Comparison of ENCODE assay signal across 20 mouse cellular contexts in the genomic region with DNA sequence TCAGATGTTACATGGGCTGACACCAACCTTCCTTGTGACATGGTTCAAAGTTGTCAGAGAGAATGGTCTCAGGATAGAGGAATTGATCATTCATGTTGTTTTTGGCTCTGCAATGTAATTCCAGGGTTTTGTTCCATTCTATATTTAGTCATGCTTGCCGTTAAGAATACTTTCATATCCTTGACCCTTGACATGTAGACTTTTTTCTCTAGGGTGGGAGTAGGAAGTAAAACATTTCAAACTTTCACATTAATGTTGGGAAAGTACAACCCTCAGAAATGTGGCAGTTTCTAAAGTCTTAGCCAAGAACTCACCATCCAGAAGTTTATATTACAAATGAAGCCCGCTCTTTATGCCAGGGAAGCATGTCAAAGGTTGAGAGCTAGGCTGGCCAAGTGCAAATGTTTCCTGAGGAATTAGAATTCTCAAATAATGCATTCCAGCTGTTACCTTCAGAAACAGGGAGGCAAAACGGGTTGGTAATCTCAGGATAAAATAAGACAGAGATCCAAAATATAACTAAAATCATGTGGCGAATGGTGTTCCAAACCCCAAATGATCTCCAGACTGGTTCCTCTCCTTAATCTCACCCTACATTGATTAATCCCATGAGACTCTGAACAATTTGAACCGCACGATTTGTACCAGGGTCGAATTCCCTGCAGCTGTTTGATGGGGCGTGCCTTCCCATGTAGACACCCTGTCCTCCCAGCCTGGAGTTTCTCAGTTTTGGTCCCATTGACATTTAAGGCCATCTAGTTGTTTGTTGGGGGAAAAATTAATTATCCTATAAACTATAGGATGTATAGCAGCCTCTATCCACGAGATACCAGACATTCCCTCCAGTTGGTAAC.
DNase-seq lines count a peak whose midpoint lies in the region; ATAC-seq and TF ChIP-seq lines count a peak whose summit lies in the region.
"Had no signal": no experiment of that assay in that cellular context is flagged by ENCODE, and none has a peak within 500 bp of the region (broad histone marks: within the 10 kb centered on the region; RNA-seq: fewer than 3 reads in every experiment).

No protein-coding gene starts in this region.

- WGBS in lung, embryonic 15.5 days = 62% methylated on average over 9 of the region's 9 CpGs
- 26% methylated on average over 9 of the region's 9 CpGs for WGBS in embryonic facial prominence, embryonic 13.5 days
- WGBS in limb, embryonic 13.5 days = 32% methylated on average over 9 of the region's 9 CpGs

- no peaks in the 10 kb centered on the region for H3K9me3 ChIP-seq in lung, embryonic 15.5 days
- H3K9me3 ChIP-seq in embryonic facial prominence, embryonic 13.5 days = no peaks in the 10 kb centered on the region
- H3K9me3 ChIP-seq in limb, embryonic 13.5 days = no peaks in the 10 kb centered on the region
- H3K9me3 ChIP-seq: heart, embryonic 15.5 days; hindbrain, embryonic 12.5 days had no signal

- no peak for DNase-seq in lung, postnatal 10 days
- peak; percentile 59 for DNase-seq in adipocyte (ENCODE audit: low spot score)
- no peak for DNase-seq in layer of hippocampus, adult 8-10 months (ENCODE audit: low spot score in 2 of 2)
- DNase-seq in layer of hippocampus, adult 2 months (ENCODE audit: low spot score in 2 of 2) = no peak
- DNase-seq: cerebellum, postnatal 14 days; gastrocnemius, adult 2 months; heart, adult 18-20 months; kidney, adult 9 months; liver; lung, adult 2 months; thymus, postnatal 36 days had no signal

- no peak for ATAC-seq in lung, embryonic 15.5 days (ENCODE audit: borderline replicate concordance, extremely low read depth, low FRiP score, low TSS enrichment)
- ATAC-seq in embryonic facial prominence, embryonic 13.5 days (ENCODE audit: insufficient number of reproducible peaks, insufficient read depth, low FRiP score, low TSS enrichment, low read depth) = no peak
- peak; percentile 60 for ATAC-seq in limb, embryonic 13.5 days (ENCODE audit: low FRiP score, low read depth)
- ATAC-seq in erythroid progenitor cell, adult 5-6 weeks (replicated peaks; ENCODE audit: low FRiP score, poor library complexity, severe bottlenecking) = no peak
- ATAC-seq: forebrain, embryonic 16.5 days; midbrain, embryonic 16.5 days had no signal

- H3K9ac ChIP-seq in lung, embryonic 15.5 days = no peak overlapping the region
- no peak overlapping the region for H3K9ac ChIP-seq in embryonic facial prominence, embryonic 13.5 days
- no peak overlapping the region for H3K9ac ChIP-seq in limb, embryonic 13.5 days
- H3K9ac ChIP-seq: heart, embryonic 15.5 days; hindbrain, embryonic 12.5 days had no signal

- H3K4me1 ChIP-seq in lung, embryonic 15.5 days = 0 out of 2 replicates have a peak, but pooled peaks cover 8% of the 10 kb centered on the region
- peaks cover 20% of the 10 kb centered on the region for H3K4me1 ChIP-seq in embryonic facial prominence, embryonic 13.5 days
- H3K4me1 ChIP-seq in limb, embryonic 13.5 days = peaks cover 37% of the 10 kb centered on the region
- H3K4me1 ChIP-seq: heart, embryonic 15.5 days; hindbrain, embryonic 12.5 days had no signal

- H3K4me3 ChIP-seq in lung, embryonic 15.5 days = no peak overlapping the region
- H3K4me3 ChIP-seq in embryonic facial prominence, embryonic 13.5 days = no peak overlapping the region
- no peak overlapping the region for H3K4me3 ChIP-seq in limb, embryonic 13.5 days
- H3K4me3 ChIP-seq in layer of hippocampus, adult 2 months = no peak overlapping the region
- H3K4me3 ChIP-seq: erythroblast, embryonic 14.5 days; gastrocnemius, adult 2 months; heart, embryonic 15.5 days; hindbrain, embryonic 12.5 days had no signal

- no peak overlapping the region for H3K4me2 ChIP-seq in lung, embryonic 15.5 days
- no peak overlapping the region for H3K4me2 ChIP-seq in embryonic facial prominence, embryonic 13.5 days
- no peak overlapping the region for H3K4me2 ChIP-seq in limb, embryonic 13.5 days (replicated peaks)
- H3K4me2 ChIP-seq: heart, embryonic 15.5 days; hindbrain, embryonic 12.5 days had no signal

- H3K27ac ChIP-seq in lung, embryonic 15.5 days = peak overlapping the region; percentile 7
- peak overlapping the region; percentile 64; the same call in 1 of the 2 replicates for H3K27ac ChIP-seq in embryonic facial prominence, embryonic 13.5 days
- peak overlapping the region; percentile 12; the same call in 1 of the 2 replicates for H3K27ac ChIP-seq in limb, embryonic 13.5 days
- no peak overlapping the region for H3K27ac ChIP-seq in layer of hippocampus, adult 2 months
- H3K27ac ChIP-seq: gastrocnemius, adult 2 months; heart, embryonic 15.5 days; hindbrain, embryonic 12.5 days had no signal

- TF ChIP-seq CTCF in layer of hippocampus, adult 2 months (conservative IDR thresholded peaks at IDR 0.05) = no peak

- H3K36me3 ChIP-seq in lung, embryonic 15.5 days = no peaks in the 10 kb centered on the region
- H3K36me3 ChIP-seq in embryonic facial prominence, embryonic 13.5 days = 0 out of 2 replicates have a peak, but pooled peaks cover 7% of the 10 kb centered on the region
- peaks cover 15% of the 10 kb centered on the region for H3K36me3 ChIP-seq in limb, embryonic 13.5 days
- H3K36me3 ChIP-seq: heart, embryonic 15.5 days; hindbrain, embryonic 12.5 days had no signal

- no peaks in the 10 kb centered on the region for H3K27me3 ChIP-seq in lung, embryonic 15.5 days
- no peaks in the 10 kb centered on the region for H3K27me3 ChIP-seq in embryonic facial prominence, embryonic 13.5 days
- H3K27me3 ChIP-seq in limb, embryonic 13.5 days = no peaks in the 10 kb centered on the region
- H3K27me3 ChIP-seq: heart, embryonic 15.5 days; hindbrain, embryonic 12.5 days had no signal
